ENCODE assay signal across 38 mouse cellular contexts in the genomic region with DNA sequence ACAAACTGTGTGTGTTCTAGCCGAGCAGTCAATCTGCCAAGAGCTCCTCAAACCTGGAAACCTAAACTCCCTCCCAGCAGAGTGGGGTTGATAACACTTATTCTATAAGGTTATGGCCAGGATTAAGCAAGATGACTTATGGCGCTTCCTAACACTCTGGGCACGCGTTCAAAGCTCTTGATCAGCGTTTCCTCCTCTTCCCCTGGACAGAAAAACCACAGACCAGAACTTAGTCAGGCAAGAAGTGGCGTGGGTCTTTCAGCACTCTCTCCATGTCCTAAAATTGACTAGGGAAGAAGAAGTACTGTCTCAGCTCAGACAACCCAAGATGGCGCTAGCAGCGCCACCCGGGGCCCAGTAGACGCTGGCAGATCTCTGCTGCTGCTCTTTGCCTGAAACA. TPM values are rescaled to one million over a fixed set of nuclear protein-coding genes. Genes with fewer than 3 reads are reported as not detected.
DNase-seq lines count a peak whose midpoint lies in the region.
"Had no signal": no experiment of that assay in that cellular context is flagged by ENCODE, and none has a peak within 500 bp of the region (broad histone marks: within the 10 kb centered on the region; RNA-seq: fewer than 3 reads in every experiment).

No protein-coding gene starts in this region.

- no peak overlapping the region for H3K4me3 ChIP-seq in macrophage (ENCODE audit: inconsistent target)
- H3K4me3 ChIP-seq: embryonic facial prominence, embryonic 12.5 days; forebrain, embryonic 15.5 days; kidney, embryonic 15.5 days; left cerebral cortex, adult 2 months; limb, embryonic 13.5 days; liver, embryonic 12.5 days; megakaryocyte, embryonic 14.5 days; midbrain, embryonic 13.5 days; neural tube, embryonic 15.5 days; stomach, embryonic 15.5 days had no signal

- H3K27ac ChIP-seq in macrophage, result 0 out of 2 replicates have a peak overlapping the region, but pooled peaks have one; percentile 8
- H3K27ac ChIP-seq: embryonic facial prominence, embryonic 12.5 days; forebrain, embryonic 15.5 days; hindbrain, embryonic 14.5 days; kidney, embryonic 15.5 days; left cerebral cortex, adult 2 months; limb, embryonic 13.5 days; liver, embryonic 12.5 days; midbrain, embryonic 13.5 days; neural tube, embryonic 15.5 days; stomach, embryonic 15.5 days had no signal

- 24% methylated on average over 10 of the region's 10 CpGs for WGBS in macrophage (ENCODE audit: missing documents)

- intact Hi-C loops in heart, postnatal 36 days (cut with DNase I), result loop anchor here (5.0 kb wide), 1 partner anchor 38 kb away; no protein-coding TSS in a partner anchor

- no peaks in the 10 kb centered on the region for H3K79me2 ChIP-seq in macrophage (ENCODE audit: inconsistent target)

- no peaks in the 10 kb centered on the region for H3K36me3 ChIP-seq in macrophage (ENCODE audit: inconsistent target)
- H3K36me3 ChIP-seq: embryonic facial prominence, embryonic 12.5 days; forebrain, embryonic 15.5 days; kidney, embryonic 15.5 days; limb, embryonic 13.5 days; liver, embryonic 12.5 days; midbrain, embryonic 13.5 days; neural tube, embryonic 15.5 days; stomach, embryonic 15.5 days had no signal

- DNase-seq in layer of hippocampus, adult 9-11 months, result peak; percentile 62
- no peak for DNase-seq in layer of hippocampus, adult 8-10 months (ENCODE audit: low spot score in 2 of 2)
- DNase-seq in 416B (ENCODE audit: low read depth) (peak; percentile 92), NIH3T3 (ENCODE audit: low read depth) (peak; percentile 55)
- DNase-seq in heart, postnatal 36 days, result no peak
- DNase-seq in frontal cortex, postnatal 14 days (ENCODE audit: low spot score in 2 of 2), result no peak
- DNase-seq: adrenal gland, adult 8-10 months; B cell, adult 2 months; cerebellum, adult 8-10 months; cerebellum, postnatal 25 days; liver, postnatal 0 days; lung, postnatal 10 days; retina, postnatal 1 day; right cerebral cortex, postnatal 14 days had no signal

RNA-seq across cellular contexts. Expression of a gene that starts 52.7 kb away (rescaled TPM):
- not detected for total RNA-seq in layer of hippocampus, adult 8-10 months (2022)
- total RNA-seq in macrophage (2018; cell fraction: chromatin; rRNA removed), result not detected
- total RNA-seq in macrophage (2018; cell fraction: cytosol; rRNA removed), result not detected
- not detected for total RNA-seq in macrophage (2018; cell fraction: nucleus; rRNA removed)
- not detected in 3 replicates for polyA plus RNA-seq in macrophage (2018)
- not detected for total RNA-seq in heart, postnatal 36 days (2021)
- total RNA-seq: adrenal gland, adult 8-10 months; adrenal gland, postnatal 4 days; CH12.LX; ES-E14; gastrocnemius, adult 8-10 months; gastrocnemius, postnatal 4 days; heart, adult 8-10 months; heart, postnatal 25 days; layer of hippocampus, postnatal 14 days; left cerebral cortex, adult 2 months; left cerebral cortex, postnatal 25 days; monocyte, adult 5-6 weeks had no signal
- polyA plus RNA-seq: embryonic facial prominence, embryonic 12.5 days; forebrain, embryonic 15.5 days; frontal cortex, adult 2 months; heart, embryonic 14.5 days; hindbrain, embryonic 14.5 days; kidney, embryonic 15.5 days; liver, embryonic 12.5 days; liver, postnatal 0 days; midbrain, embryonic 13.5 days; neural tube, embryonic 15.5 days had no signal

Comparison
In these comparisons a context has a peak if more than half of its experiments do, and no peak if none do; other contexts are left out.
1. DNase-seq: peak in layer of hippocampus, adult 9-11 months (single experiment), 416B (single experiment) and NIH3T3 (single experiment); none in layer of hippocampus, adult 8-10 months (0 of 2), heart, postnatal 36 days (0 of 2) and frontal cortex, postnatal 14 days (0 of 2).